Mouse (Mus musculus): Measurements from ENCODE around the gene Tpp1. TPM values are rescaled to one million over a fixed set of nuclear protein-coding genes. Genes with fewer than 3 reads are reported as not detected.

The Tpp1 gene
- 100 to 1,000 TPM in 1 of 2 experiments, 10 to 100 TPM in 1; 99.2 to 113 TPM for total RNA-seq (2021)
- long read RNA-seq, experiment 1, transcript Tpp1-201 (13 exons, 3,558 nt): major isoform, 27 of 61 reads
- long read RNA-seq, experiment 1, partial matches to known transcripts: 30 of 61 reads
- long read RNA-seq, experiment 1, other reads (novel, unspliced or antisense): 4 of 61 reads
- long read RNA-seq, experiment 2, transcript Tpp1-201 (13 exons, 3,558 nt): major isoform, 12 of 21 reads
- long read RNA-seq, experiment 2, partial matches to known transcripts: 6 of 21 reads
- long read RNA-seq, experiment 2, other reads (novel, unspliced or antisense): 3 of 21 reads

DNA sequence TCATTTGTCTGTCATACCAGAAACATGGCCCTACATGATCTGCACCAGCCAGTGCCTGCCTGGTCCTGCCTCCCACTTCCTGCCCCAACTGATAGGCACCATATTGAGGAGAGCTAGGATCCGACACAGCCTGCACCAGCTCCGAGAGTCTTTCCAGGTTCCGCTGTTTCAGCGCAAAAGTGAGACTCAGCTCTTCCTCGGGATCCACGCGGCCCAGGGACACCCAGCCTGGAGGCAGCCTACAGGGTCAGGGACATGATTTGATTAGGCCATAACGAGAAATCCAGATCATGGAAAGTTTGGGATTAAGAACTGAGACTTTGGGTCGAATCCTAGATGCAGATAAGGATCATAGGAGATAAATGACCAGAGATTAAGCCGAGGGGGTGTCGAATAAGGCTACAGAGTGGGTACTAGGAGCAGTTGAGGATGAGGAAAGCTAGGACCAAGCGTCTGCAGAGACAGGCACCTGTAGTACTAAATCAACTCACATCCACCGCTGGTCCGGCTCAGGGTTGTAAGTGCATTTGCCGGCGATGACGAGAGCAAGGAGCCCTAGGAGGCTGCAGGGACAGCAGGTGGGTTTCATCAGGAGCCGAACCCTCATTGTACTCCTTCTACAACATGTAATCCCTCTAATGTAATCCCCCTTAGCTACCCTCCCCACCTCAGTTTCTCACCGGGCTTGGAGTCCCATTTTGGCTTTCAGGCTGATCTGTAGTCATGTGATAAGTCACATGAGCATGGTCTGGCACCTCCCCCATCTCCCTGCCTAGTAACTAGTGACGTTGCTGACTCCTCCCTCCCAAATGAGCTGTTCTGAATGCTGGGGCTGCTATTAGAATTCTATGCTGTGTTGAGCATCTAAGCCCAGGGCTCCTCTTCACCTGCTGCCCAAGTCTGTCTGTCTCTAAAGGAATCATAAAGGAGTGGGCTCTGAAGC is at the start of gene Tpp1:
Tpp1 (minus strand) TSS at position 745 of the 943 bp plus-strand sequence.
- DNase-seq: peak; percentile 90 to 92

DNA sequence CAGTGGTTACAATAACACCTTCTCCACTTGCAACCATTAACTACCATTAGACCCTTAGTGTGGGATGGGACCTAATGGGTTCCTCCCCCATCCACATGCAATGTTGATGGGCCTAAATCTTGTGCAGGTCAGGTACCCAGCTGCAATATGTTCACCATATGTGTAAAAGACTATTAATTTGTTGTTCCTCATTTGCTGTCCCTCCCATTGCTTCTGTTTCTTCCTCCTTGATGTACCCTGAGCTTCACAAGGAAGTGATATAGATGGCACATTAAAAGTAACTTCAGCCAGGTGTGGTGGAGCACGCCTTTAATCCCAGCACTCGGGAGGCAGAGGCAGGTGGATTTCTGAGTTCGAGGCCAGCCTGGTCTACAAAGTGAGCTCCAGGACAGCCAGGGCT is 44.9 kb upstream of the Tpp1 start:
- DNase-seq: no peak

DNA sequence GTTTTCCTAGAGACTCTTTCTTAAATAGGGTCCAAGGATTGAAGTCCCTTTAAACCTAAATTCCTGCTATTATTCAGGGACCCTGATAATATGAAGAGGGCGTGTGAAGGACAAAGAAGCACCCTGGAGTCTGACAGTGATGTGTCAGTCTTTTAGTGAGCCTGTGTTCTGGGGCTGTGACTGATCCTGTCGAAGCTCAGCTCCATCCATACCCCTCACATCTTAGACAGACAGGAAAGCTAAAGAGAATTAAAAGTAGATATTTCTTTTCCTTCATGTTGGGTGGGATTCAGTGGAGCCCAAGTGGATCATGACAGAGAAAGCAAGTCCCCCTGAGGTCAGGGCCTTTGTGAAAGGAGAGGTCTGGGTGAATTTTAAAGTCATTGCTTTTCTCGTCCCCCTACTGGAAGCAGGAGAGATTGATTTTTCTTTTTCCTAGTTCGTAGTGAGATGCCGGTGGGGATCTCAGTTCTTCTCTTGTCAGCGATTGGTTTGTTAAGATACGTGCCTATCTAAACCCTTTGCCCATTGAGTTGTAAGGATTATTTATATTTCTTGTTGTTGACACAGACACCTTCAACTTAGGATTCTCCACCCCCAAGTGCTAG is 43.8 kb upstream of the Tpp1 start:
- DNase-seq: no peak

DNA sequence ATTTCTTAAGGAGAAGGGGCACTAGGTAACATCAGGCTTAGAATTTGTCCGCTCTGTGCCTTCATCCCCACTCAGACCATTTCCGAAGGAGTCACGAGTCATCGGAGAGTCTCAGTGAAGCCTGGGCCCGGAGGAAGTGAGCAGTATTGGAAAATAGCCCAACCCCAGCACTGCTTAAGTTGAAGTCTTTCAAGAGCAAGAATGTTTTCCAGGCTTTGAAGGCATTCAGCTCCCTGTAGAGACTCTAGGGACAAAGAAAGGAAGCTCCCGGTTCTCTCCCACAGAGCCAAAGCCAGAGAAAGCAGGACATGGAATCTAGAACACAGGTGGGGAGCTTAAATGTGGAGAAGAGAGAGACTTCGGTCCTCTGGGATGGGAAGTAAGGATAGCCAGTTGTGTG is 41.7 kb upstream of the Tpp1 start:
- no peak for DNase-seq

DNA sequence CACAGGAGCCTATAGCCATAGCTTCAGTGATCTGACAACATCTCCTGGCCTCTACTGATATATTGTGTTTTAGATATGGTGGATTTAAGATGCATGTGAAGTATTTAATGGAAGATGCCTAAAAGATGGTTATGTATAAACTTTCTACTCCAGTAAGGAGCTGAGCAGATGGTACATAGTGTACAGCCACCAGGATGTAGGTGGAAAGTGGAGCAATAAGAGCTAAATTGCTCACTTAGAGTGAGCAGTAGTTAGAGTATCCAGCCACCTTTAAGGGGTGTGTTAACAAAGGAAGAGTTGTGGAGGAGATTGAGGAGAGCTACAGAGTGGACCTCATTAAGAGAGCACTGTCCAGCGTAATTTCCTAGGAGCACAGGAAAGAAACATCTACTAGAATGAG is 39.1 kb upstream of the Tpp1 start:
- DNase-seq: no peak

DNA sequence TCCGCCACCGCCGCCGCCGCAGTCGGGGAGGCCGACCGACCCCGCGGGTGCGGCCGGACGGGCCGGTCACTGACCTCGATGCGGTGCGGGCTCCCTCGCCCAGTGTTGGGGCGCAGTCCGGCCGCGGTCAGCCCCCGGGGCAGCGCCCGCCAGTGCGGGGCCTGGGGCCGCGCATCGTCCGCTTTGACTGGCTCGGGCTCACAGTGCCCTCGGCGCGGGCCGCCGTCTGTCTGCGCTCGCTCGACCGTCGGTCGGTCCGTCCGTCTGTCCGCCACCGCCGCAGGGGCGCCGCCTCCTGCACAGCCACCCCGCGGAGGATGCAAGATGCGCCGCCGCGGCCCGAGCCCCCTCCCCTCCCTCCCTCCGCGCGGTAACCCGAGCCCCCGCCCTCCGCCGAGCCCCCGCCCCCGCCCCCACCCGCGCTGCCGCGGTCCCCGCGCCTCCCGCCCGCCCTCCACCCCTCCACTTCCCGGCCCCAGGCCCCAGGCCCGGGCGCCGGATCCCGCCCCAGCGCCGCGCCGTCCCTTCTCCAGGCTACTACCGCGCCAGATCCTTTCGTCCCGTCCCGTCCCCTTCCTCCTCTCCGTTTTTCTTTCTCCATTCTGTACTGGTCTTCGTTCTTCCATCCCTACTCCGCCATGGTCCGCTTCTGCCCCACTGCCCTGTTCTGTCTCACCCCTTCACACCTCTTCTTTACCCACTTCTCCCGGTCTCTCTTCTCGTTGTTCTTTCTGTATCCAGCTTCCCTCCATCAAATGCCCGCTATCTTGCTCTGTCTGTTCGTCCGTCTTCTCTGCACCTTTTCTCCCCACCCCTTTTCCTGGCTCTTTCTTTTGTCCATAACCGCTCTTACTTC is 35.5 kb upstream of the Tpp1 start, which contains the start of gene Dchs1:
Dchs1 (minus strand) TSS at position 370 of the 856 bp plus-strand sequence.
- peak in 1 of 2 experiments; percentile 48 for DNase-seq

DNA sequence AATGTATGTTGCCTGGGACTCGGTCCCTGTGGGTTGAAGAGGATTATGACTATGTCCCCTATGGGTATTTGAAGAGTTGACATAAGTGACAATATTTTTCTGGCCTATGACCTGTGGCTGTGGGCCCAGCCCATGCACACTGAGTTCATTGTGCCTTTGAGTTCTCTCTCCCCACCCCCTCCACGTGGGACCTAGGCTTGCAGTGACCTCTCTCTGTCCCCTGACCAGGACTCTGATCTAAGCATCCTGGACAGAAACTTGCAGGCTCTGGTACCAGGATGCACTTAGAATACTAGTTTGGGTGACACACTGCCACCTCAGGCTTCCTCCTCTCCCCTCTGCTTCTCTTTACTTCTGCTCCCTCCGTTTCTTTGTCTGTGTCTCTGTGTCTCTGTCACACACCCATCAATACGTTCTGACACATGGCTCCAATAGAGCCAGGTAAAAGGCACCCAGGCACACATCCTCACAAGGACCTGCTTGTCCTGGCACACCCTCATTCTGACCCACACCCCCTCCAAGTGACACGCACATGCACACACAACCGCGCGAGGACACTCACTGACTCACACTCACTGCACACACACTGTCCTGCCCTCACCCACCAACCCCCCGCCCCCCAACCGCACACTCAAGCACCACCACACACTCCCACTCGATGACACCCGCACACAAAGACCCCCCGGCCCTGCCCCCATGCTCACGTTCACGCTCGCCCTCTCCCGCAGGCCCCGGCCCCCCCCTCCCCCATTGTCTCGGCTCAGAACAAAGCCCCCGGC is 34.7 kb upstream of the Tpp1 start:
- DNase-seq: no peak

DNA sequence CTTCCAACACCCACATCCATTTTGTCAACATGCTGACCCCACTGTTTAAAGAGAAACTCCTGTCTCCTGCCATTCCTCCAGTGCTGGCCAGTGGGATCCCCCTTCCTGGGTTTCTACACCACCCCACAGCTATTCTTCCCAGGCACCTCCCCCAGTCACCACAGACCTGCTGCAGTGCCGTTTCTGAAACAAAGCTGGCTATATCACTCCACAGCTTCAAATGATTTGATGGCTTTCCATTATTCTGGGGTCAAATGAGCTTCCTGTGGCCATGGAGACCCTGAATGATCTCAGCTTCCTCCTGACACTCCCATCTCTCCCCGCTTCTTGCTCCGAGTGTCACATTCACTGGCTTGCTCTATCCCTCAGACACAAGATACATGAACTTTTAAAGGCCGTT is 32.5 kb upstream of the Tpp1 start:
- DNase-seq: no peak

DNA sequence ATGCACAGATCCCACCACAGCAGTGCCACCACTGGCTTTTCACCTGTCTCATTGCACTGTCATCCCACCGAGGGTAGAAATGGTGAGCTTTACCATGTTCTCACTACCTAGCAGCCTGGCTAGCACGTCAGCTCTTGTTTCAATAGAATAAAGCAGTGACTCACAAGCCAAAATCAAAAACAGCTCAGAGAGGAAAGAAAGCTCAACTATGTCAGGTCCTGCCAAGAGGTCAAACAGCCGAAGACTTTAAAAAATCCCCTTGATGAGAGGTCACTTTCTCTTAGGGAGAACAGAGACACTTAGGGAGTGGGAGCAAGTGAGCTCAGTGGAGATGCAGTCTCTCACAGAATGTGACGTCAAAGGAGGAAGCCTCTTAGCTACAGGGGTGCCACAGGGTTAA is 31.8 kb upstream of the Tpp1 start:
- DNase-seq: no peak

DNA sequence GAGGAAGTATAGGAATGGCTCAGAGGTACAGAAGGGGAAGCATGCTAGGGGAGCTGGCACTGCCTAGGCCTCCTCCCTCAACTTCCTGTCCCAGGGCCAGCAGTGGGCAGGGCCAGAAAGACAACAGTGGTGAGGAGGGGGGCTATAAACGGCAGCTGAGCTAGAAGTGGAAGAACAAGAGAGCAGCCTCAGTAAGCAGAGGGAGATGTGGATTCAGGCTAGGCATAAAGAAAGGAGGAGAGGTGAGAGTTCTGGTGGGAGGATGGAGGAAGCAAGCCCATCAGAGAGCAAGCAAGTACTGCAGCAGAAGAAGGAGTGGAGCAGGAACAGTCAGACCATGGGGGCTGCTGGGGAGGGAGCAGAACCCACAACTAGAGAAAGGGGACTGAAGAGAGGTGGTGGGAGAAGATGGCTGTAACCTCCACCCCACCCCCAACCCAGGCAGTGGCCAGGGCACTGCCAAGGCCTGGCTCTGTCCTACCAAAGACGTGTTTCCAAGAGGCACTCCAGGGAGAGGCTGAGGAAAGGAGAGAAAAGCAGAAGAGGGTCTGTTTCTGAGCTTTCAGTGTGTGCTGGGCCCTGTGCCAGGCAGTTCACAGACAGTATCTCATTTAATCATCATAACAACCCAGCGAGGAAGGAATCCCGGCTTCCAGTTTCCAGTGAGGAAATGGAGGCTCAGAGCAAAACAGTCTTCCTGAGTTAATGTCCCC is 26.7 kb upstream of the Tpp1 start:
- DNase-seq: peak; percentile 27 to 35

DNA sequence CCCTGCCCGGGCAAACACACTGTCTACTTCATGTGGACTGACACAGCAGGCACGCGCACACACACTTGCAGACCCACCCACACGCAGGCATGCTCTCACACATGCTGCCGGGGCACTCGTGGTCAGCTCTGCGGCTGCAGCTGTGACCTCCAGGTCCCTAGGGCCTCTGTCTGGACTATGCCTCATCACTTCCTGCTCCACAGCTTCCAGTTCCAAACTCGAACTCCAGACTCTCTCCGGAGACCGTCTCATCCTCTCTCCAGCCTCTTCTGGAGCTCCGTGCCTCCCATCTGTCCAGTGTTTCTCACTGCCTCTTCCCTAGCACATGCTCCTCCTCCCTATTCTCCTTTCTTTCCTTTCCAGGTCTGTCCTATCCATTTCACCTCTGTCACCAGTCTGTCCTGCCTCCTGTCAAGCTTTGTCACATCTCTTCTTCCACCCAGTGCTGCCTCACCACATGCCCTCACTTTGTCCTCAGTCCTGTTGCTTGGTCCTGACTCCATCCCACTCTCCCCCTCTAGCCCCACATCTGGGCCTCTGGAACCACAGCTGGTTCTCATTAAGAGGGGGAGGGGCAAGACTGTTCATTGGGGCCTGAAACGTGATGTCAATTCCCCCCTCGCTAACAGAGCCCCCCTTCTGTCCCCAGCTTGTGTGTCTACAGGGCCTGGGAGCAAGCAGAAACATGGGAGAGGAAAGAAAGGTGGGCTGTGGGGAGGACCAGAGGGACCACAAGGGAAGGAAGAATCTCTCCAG is 25.9 kb upstream of the Tpp1 start:
- DNase-seq: peak; percentile 31 to 60

DNA sequence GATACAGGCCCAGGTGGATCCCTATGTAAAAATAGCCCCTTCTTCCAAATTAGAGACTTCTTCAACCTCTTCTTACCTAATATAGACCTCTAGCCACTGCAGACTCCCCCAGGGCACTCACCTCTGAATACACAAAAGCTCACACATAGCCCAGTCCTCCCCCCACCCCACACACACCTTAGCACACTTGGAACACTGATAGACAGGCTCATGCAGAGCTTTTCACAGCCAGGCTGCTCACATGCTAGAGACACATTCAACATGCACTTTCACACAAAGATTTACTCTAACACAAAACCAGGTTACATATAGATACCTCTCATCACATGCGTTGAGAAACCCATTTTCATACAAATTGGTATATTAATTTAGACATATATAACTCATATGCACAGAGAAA is 25.3 kb upstream of the Tpp1 start:
- no peak for DNase-seq

DNA sequence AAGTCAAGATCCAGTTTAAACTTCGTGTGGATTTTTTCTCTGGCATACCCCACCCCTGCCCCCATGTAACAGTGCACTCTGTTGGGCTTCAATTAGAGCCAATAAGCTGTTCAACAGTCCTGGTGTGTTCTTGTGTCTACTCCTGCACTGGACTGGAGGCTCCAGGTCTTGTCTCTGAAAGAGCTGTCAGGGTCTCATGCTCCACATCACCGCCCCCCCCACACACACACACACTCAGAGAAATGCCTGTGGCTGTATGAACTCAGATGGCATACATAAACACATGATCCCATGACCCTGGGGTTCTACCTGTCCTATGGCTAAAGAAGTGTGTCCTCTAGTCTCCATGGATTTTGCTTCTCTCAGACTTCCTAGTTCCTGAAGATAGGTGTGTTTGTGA is 24.0 kb upstream of the Tpp1 start:
- no peak for DNase-seq

DNA sequence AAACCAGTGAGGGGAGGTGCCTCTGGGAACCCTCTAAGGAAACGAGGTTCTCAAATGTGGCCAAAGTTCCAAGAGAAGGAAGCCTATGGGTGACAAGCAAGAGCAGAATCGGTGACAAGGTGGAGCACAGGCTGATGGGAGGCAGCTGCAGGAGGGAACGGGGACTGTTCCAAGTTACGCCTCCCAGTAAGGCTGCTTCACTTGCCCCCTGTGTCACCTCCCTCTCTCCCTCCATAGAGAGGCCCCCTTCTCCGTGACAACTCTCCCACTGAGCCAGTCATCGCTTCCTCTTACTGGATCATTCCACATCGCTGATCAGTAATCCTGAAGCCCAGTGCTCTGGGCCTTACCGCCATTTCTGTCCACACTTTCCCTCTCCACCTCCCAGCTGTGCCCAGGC is 22.6 kb upstream of the Tpp1 start:
- DNase-seq: no peak

DNA sequence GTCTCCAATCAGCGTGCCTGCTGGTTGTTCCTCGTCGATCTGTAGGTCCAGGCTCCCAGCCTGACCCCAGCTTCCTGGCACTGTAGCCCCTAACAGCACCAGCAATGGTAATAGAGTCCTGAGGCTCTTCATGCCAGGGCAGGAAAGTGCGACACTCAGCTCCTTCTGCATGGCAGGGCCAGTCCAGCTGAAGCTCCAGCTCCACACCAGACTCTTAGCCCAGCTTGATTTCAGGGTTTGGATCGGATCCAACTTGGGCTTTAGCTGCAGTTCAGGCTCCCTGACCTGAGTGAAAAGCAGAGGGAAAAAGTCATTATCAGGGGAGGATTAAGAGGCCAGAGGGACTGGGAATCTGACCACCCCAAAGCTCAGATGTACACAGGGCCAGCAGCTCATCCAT is 21.0 kb upstream of the Tpp1 start:
- no peak for DNase-seq

DNA sequence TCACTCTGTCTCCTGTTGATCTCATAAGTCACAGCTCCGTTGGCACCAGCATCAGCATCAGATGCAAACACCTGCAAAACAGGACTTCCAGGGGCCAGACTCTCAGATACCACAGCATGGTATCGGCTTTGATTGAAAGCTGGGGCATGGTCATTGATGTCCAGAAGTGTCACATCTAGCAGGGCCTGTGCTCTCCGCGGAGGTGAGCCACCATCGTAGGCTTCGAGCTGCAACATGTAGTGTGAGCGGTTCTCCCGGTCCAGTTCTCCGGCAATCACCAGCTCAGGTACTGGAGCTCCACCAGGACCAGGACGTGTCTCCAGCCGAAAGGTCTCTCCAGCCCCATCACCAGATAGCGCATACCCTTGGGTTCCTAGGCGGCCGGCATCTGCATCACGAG is 20.3 kb upstream of the Tpp1 start:
- no peak for DNase-seq

DNA sequence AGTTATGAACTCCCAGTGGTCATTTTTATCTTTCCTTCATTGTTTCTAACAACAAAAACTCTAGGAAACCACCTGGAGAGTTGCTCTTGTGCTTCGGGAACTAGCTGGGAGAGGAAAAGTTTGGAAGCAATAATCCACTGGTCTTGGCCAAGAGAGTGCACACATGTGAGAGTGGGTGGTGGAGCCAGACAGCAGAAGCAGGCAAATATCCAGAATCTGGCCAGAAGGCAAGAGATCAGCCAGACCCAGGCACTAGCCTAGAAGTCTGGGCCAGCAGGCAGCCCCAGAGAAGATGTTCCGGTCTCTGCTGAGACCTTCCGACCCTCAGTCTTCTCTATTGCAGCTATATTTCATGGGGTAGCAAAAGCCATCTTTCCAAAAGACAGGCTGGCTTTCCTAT is 17.9 kb upstream of the Tpp1 start:
- peak in 1 of 2 experiments; percentile 22 for DNase-seq

DNA sequence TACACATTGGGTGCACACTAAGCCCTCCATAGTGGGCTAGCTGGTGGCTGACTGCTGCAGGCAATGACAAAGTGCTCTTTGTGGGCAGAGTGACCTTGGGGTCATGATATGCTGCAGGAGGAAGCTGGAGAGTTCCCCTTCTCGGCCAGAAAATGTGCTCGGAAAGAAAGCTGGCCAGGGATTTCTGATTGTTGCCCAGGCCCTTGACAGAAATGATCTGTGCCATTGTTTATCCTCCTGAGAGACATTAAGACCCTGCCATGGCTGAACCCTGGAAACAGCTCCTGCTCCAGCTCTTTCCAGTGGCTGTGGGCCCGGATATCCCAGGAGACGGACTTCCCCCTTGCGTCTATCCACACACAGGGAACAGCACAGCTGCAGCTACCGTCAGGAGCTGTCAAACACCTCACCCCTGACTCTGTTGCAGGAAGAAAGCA is 15.7 kb upstream of the Tpp1 start:
- DNase-seq: peak; percentile 27 to 41

DNA sequence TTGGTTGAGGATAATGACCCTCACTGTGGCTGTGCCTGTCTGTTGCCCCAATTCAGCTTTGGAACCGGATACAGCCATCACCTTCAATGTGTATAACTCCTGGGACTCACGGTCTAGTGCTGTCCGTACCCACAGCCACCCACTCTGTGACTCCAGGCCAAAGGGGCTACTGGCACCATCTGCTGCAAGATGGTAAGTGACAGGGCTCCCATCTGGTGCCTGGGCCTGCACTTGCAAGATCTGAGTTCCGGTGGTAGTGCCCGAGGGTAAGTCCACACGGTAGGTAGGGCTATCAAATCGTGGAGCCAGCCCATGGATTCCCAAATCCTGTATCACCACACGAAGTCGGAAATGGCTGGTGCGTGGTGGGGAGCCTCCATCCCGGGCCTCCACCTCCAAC is 12.3 kb upstream of the Tpp1 start:
- DNase-seq: no peak

Data from adrenal gland, postnatal 36 days (tissue).